ENCODE assay signal across 8 mouse cellular contexts in genomic region chr17:78361939-78362728, GRCm38 (mm10). TPM values are rescaled to one million over a fixed set of nuclear protein-coding genes. Genes with fewer than 3 reads are reported as not detected.
DNase-seq lines count a peak whose midpoint lies in the region; ATAC-seq lines count a peak whose summit lies in the region.

No protein-coding gene starts in this region.

- no peaks in the 10 kb centered on the region for H3K27me3 ChIP-seq in erythroblast, embryonic 14.5 days (ENCODE audit: control insufficient read depth)
- H3K27me3 ChIP-seq in midbrain, embryonic 14.5 days (ENCODE audit: control insufficient read depth, insufficient read depth, low read length) = no peaks in the 10 kb centered on the region

- no peaks in the 10 kb centered on the region for H3K9me3 ChIP-seq in erythroblast, embryonic 14.5 days (ENCODE audit: control insufficient read depth, low read length)
- H3K9me3 ChIP-seq in midbrain, embryonic 14.5 days (ENCODE audit: control insufficient read depth, low read length) = no peaks in the 10 kb centered on the region

- WGBS in midbrain, embryonic 14.5 days = 88% methylated on average over 13 of the region's 13 CpGs

- peak overlapping the region; percentile 53 for H3K4me3 ChIP-seq in erythroblast, embryonic 14.5 days (replicated peaks)
- no peak overlapping the region for H3K4me3 ChIP-seq in midbrain, embryonic 14.5 days (replicated peaks; ENCODE audit: low read depth, low read length)

- peaks cover 12% of the 10 kb centered on the region for H3K4me1 ChIP-seq in erythroblast, embryonic 14.5 days (ENCODE audit: control insufficient read depth)
- no peaks in the 10 kb centered on the region for H3K4me1 ChIP-seq in midbrain, embryonic 14.5 days (ENCODE audit: control insufficient read depth, insufficient read depth, low read length)

- DNase-seq in adrenal gland, adult 8-10 months = peak; percentile 32
- no peak for DNase-seq in adrenal gland, postnatal 25 days
- peak; percentile 48 for DNase-seq in kidney, postnatal 10 days
- DNase-seq in ovary, postnatal 14 days (ENCODE audit: low spot score) = no peak
- DNase-seq in midbrain, embryonic 14.5 days = no peak
- DNase-seq in Muller cell, postnatal 12 days (ENCODE audit: inconsistent ontology term) = no peak

- no peak overlapping the region for H3K9ac ChIP-seq in midbrain, embryonic 14.5 days (replicated peaks; ENCODE audit: low read length)

- no peak overlapping the region for H3K4me2 ChIP-seq in midbrain, embryonic 14.5 days (ENCODE audit: low read length)

- peak; percentile 80 for ATAC-seq in megakaryocyte progenitor cell, adult 5-6 weeks (replicated peaks; ENCODE audit: poor library complexity)
- no peak for ATAC-seq in midbrain, embryonic 14.5 days (ENCODE audit: low FRiP score, low TSS enrichment)

- no peaks in the 10 kb centered on the region for H3K36me3 ChIP-seq in erythroblast, embryonic 14.5 days (ENCODE audit: control insufficient read depth)
- no peaks in the 10 kb centered on the region for H3K36me3 ChIP-seq in midbrain, embryonic 14.5 days (ENCODE audit: control insufficient read depth, insufficient read depth, low read length)

- H3K27ac ChIP-seq in midbrain, embryonic 14.5 days (replicated peaks; ENCODE audit: low read depth, low read length) = no peak overlapping the region

RNA-seq across cellular contexts. Expression of gene Fez2, which starts 55.8 kb away (rescaled TPM):
- total RNA-seq in adrenal gland, adult 8-10 months (2022) = 10 to 100 TPM; 56.4 to 85.3 (median 72.8) TPM
- total RNA-seq in adrenal gland, postnatal 25 days (2021) = 48.8 and 59.3 TPM in 2 replicates
- polyA plus RNA-seq in erythroblast, embryonic 14.5 days (2012) = 0.72 and 0.73 TPM in 2 replicates
- total RNA-seq in megakaryocyte progenitor cell, adult 5-6 weeks (2015) = 7.1 and 7.7 TPM in 2 replicates
- total RNA-seq in megakaryocyte progenitor cell, adult 5-6 weeks (2017) = 12.0 and 15.7 TPM in 2 replicates
- 44.5 and 51.0 TPM in 2 replicates for polyA plus RNA-seq in midbrain, embryonic 14.5 days (2014; fragmentation: Nextera tagmentation; extraction: Ambion mirVana)

Comparison
In these comparisons a context has a peak if more than half of its experiments do, and no peak if none do; other contexts are left out.
1. DNase-seq: peak in adrenal gland, adult 8-10 months (single experiment) and kidney, postnatal 10 days (single experiment); none in adrenal gland, postnatal 25 days (single experiment), ovary, postnatal 14 days (single experiment), midbrain, embryonic 14.5 days (single experiment) and Muller cell, postnatal 12 days (single experiment).